Mouse (Mus musculus) megakaryocyte, embryonic 14.5 days (primary cell): ENCODE data around the gene Ermap. TPM values are rescaled to one million over a fixed set of nuclear protein-coding genes. Genes with fewer than 3 reads are reported as not detected.

Experiments
- H3K27me3 ChIP-seq: replicated peaks from 2 replicates; pipeline ENCODE3; 2012; ENCODE audit warnings: inconsistent platforms
- H3K36me3 ChIP-seq: replicated peaks from 2 replicates; pipeline ENCODE3; 2012; ENCODE audit warnings: low read length, inconsistent platforms, mixed read lengths
- H3K4me1 ChIP-seq: 2 replicates; pipeline ENCODE4 v1.6.1; 2012; ENCODE audit warnings: inconsistent platforms
- H3K4me3 ChIP-seq: replicated peaks from 2 replicates; pipeline ENCODE3; 2012; ENCODE audit warnings: moderate library complexity, mild to moderate bottlenecking, inconsistent platforms
- H3K9me3 ChIP-seq: 2 replicates; pipeline ENCODE4 v1.6.1; 2012; ENCODE audit warnings: inconsistent platforms
- FLI1 ChIP-seq: IDR thresholded peaks from 2 replicates; pipeline ENCODE4 v1.6.1; 2012; ENCODE audit warnings: low read length, inconsistent platforms, mixed read lengths
- GATA1 ChIP-seq: IDR thresholded peaks from 3 replicates; pipeline ENCODE4 v1.6.1; 2012; ENCODE audit warnings: mixed read lengths, low read length, inconsistent platforms, borderline replicate concordance
- polyA plus RNA-seq: library from polyadenylated mRNA; stranded (reverse); fragments of >175 nt; gene quantifications from 2 replicates; pipeline ENCODE4 v1.2.3, GENCODE M21; 2012; ENCODE audit warnings: low replicate concordance; ENCODE audit not compliant: insufficient read depth

Ermap gene
- polyA plus RNA-seq, 1 experiment, result 0.10 TPM

GRCm38 (mm10) chr4:119189392-119189791 lies 419 bp downstream of the Ermap start:
- Histone ChIP-seq H3K27me3 (peaks cover 43% of the 10 kb centered on the region), H3K4me1 (peaks cover 12% of the 10 kb centered on the region), H3K4me3 (no peak overlapping the region), H3K9me3 (no peaks in the 10 kb centered on the region), H3K36me3 (no peaks in the 10 kb centered on the region)
- no peak for TF ChIP-seq GATA1
- TF ChIP-seq FLI1, result no peak

GRCm38 (mm10) chr4:119188060-119188785 lies 1.6 kb downstream of the Ermap start:
- H3K9me3 ChIP-seq, result no peaks in the 10 kb centered on the region
- no peak overlapping the region for H3K4me3 ChIP-seq
- no peaks in the 10 kb centered on the region for H3K36me3 ChIP-seq
- H3K4me1 ChIP-seq, result peaks cover 14% of the 10 kb centered on the region
- H3K27me3 ChIP-seq, result peaks cover 44% of the 10 kb centered on the region
- TF ChIP-seq GATA1, result no peak
- TF ChIP-seq FLI1, result no peak

GRCm38 (mm10) chr4:119185771-119186170 lies 4.0 kb downstream of the Ermap start:
- TF ChIP-seq FLI1 (no peak), GATA1 (no peak)
- Histone ChIP-seq H3K9me3 (no peaks in the 10 kb centered on the region), H3K4me3 (no peak overlapping the region), H3K27me3 (peaks cover 58% of the 10 kb centered on the region), H3K4me1 (peaks cover 27% of the 10 kb centered on the region), H3K36me3 (no peaks in the 10 kb centered on the region)

GRCm38 (mm10) chr4:119183525-119183924 lies 6.3 kb downstream of the Ermap start:
- Histone ChIP-seq H3K4me3 (no peak overlapping the region), H3K36me3 (no peaks in the 10 kb centered on the region), H3K4me1 (peaks cover 37% of the 10 kb centered on the region), H3K27me3 (peaks cover 55% of the 10 kb centered on the region), H3K9me3 (no peaks in the 10 kb centered on the region)
- TF ChIP-seq GATA1 (no peak), FLI1 (no peak)

GRCm38 (mm10) chr4:119181456-119181855 lies 8.4 kb downstream of the Ermap start:
- H3K9me3 ChIP-seq, result no peaks in the 10 kb centered on the region
- TF ChIP-seq GATA1 (no peak), FLI1 (no peak)
- no peak overlapping the region for H3K4me3 ChIP-seq
- peaks cover 47% of the 10 kb centered on the region for H3K27me3 ChIP-seq
- peaks cover 37% of the 10 kb centered on the region for H3K4me1 ChIP-seq
- H3K36me3 ChIP-seq, result no peaks in the 10 kb centered on the region

GRCm38 (mm10) chr4:119180133-119180707 lies 9.6 kb downstream of the Ermap start:
- peaks cover 37% of the 10 kb centered on the region for H3K4me1 ChIP-seq
- H3K9me3 ChIP-seq, result no peaks in the 10 kb centered on the region
- H3K4me3 ChIP-seq, result no peak overlapping the region
- TF ChIP-seq GATA1, result no peak
- TF ChIP-seq FLI1, result no peak
- H3K27me3 ChIP-seq, result peaks cover 39% of the 10 kb centered on the region
- H3K36me3 ChIP-seq, result no peaks in the 10 kb centered on the region

- H3K4me1 ChIP-seq, result peaks cover 38% of the 10 kb centered on the region
- no peaks in the 10 kb centered on the region for H3K36me3 ChIP-seq
- peaks cover 28% of the 10 kb centered on the region for H3K27me3 ChIP-seq
- TF ChIP-seq FLI1, result no peak
- TF ChIP-seq GATA1, result no peak
- H3K4me3 ChIP-seq, result no peak overlapping the region
- H3K9me3 ChIP-seq, result no peaks in the 10 kb centered on the region
These were observed 11.5 kb downstream of the Ermap start for GRCm38 (mm10) chr4:119178331-119178730.

GRCm38 (mm10) chr4:119177702-119178101 lies 12.1 kb downstream of the Ermap start:
- peaks cover 22% of the 10 kb centered on the region for H3K27me3 ChIP-seq
- H3K36me3 ChIP-seq, result no peaks in the 10 kb centered on the region

GRCm38 (mm10) chr4:119173851-119174453 lies 15.9 kb downstream of the Ermap start, which contains the start of gene Zfp691:
Zfp691 (minus strand) TSS chr4:119174195.
- peaks cover 10% of the 10 kb centered on the region for H3K27me3 ChIP-seq
- peaks cover 32% of the 10 kb centered on the region for H3K36me3 ChIP-seq
- H3K9me3 ChIP-seq, result no peaks in the 10 kb centered on the region
- H3K4me1 ChIP-seq, result peaks cover 46% of the 10 kb centered on the region
- no peak for TF ChIP-seq GATA1
- no peak for TF ChIP-seq FLI1
- peak within 1 kb of the TSS; percentile 94 for H3K4me3 ChIP-seq

More at GRCm38 (mm10) chr4:119177702-119178101, 12.1 kb downstream of the Ermap start:
- Histone ChIP-seq H3K9me3 (no peaks in the 10 kb centered on the region), H3K4me1 (peaks cover 45% of the 10 kb centered on the region), H3K4me3 (no peak overlapping the region)
- TF ChIP-seq FLI1 (no peak), GATA1 (no peak)
